Mouse (Mus musculus) E14TG2a.4 (cell line): ENCODE data around the gene Meltf.
A peak's percentile ranks its signal among the peaks of the same experiment; 100 is the strongest.

Experiments used
- H3K27me3 ChIP-seq: 2 replicates; pipeline ENCODE4 v1.6.1; 2014; ENCODE audit warnings: low read length, control low read depth; ENCODE audit not compliant: insufficient read depth
- H3K36me3 ChIP-seq: 2 replicates; pipeline ENCODE4 v1.6.1; 2014; ENCODE audit warnings: low read length, control low read depth; ENCODE audit not compliant: insufficient read depth
- H3K4me1 ChIP-seq: replicated peaks from 2 replicates; pipeline ENCODE4 v1.6.1; 2014; ENCODE audit warnings: low read depth, low read length, control low read depth
- H3K4me3 ChIP-seq: replicated peaks from 2 replicates; pipeline ENCODE4 v1.5.1; 2014; ENCODE audit warnings: mild to moderate bottlenecking, low read length
- H3K9me3 ChIP-seq: 2 replicates; pipeline ENCODE4 v1.6.1; 2014; ENCODE audit warnings: low read length, control low read depth
- CTCF ChIP-seq: conservative IDR thresholded peaks from 2 replicates; pipeline ENCODE4 v1.5.1; 2014; ENCODE audit warnings: low read length
- NANOG ChIP-seq: IDR thresholded peaks from 2 replicates; pipeline ENCODE4 v1.6.1; 2014; ENCODE audit warnings: borderline replicate concordance, low read length, mixed read lengths
- POU5F1 ChIP-seq: IDR thresholded peaks from 2 replicates; pipeline ENCODE4 v1.6.1; 2014; ENCODE audit warnings: low read length, borderline replicate concordance

Meltf gene

DNA sequence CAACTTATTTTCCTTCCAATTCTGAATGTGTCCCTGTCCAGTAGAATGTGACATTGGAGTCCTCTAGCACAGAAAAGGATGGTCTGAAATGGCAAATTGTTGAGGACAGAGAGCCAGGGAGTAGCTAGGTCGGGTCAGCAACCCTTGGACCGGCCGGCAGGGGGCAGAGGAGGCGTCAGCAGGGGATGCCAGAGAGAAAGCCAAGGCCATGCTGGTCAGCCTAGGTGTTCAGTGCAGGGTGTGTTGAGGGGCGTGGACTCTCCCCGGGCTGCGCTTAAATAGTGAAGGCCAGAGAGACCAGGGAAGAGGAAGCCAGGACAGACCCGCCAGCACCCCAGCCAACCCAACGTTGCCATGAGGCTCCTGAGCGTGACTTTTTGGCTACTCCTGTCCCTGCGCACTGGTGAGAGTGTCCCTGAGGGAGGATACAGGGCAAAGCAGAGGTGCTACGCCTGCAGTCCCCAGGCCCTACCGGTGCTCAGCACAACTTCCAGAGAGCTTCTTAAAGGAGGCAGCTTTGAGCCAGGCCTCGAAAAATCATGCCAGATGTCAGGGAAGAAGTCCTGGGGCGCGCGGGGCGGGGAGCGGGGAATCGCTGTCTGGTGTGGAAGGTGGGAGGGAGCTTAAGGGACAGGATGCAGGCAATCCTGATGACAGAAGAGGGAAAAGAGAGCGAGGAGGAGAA lies at the start of gene Meltf:
TSS of gene Meltf (plus strand) at position 238 of the 685 bp plus-strand sequence.
- no peaks in the 10 kb centered on the region for H3K9me3 ChIP-seq
- TF ChIP-seq CTCF (peak; percentile 72), POU5F1 (no peak), NANOG (no peak)
- H3K36me3 ChIP-seq: peaks cover 8% of the 10 kb centered on the region
- H3K4me3 ChIP-seq: peak within 1 kb of the TSS; percentile 61
- peaks cover 26% of the 10 kb centered on the region for H3K4me1 ChIP-seq
- H3K27me3 ChIP-seq: peaks cover 49% of the 10 kb centered on the region

- no peaks in the 10 kb centered on the region for H3K27me3 ChIP-seq
- H3K36me3 ChIP-seq: peaks cover 21% of the 10 kb centered on the region
- TF ChIP-seq POU5F1: no peak
- H3K9me3 ChIP-seq: no peaks in the 10 kb centered on the region
- H3K4me3 ChIP-seq: no peak overlapping the region
- H3K4me1 ChIP-seq: peaks cover 13% of the 10 kb centered on the region
Measured at GRCm38 (mm10) chr16:31830726-31831125, 47.9 kb upstream of the Meltf start.

DNA sequence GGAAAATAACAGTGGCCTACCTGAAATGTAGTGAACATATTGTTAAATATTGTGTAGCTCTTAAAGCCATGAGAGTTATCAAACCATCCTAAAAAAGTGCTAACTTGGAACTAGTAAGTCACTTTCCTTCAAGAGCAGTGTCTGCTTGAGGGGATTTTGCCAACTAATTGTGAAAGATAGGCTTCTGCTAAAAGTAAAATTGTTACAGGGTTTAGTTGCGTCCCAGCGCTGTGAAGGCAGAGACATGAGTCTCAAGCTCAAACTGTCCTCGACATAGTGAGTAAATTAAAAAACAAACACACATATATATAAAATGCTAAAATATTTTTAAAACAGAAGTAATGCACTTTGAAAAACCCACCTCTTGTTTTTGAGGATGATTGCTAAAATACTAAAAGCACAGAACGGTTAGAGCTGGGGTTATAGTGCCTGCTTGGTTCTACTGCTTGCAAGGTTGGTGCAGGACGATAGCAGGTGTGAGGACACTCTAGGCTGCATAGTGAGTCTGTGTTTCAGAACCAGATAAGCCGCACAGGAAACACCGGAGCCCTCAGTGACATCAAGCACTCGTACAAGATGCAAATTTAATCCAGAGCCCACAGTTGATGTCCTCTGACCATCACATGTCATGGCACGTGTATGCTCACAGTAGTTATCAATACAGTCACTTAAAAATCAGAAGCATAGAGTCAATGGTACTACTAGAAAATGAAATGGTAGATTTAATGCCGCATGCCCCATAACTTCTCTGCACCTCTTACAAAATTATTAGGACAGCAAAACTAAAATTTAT lies 45.8 kb upstream of the Meltf start:
- TF ChIP-seq POU5F1 (no peak), CTCF (no peak), NANOG (no peak)
- H3K9me3 ChIP-seq: no peaks in the 10 kb centered on the region

GRCm38 (mm10) chr16:31834011-31834584 lies 44.5 kb upstream of the Meltf start:
- peaks cover 3% of the 10 kb centered on the region; the same call in 1 of the 2 replicates for H3K4me1 ChIP-seq
- no peaks in the 10 kb centered on the region for H3K9me3 ChIP-seq
- no peak for TF ChIP-seq CTCF
- TF ChIP-seq POU5F1: no peak
- no peak for TF ChIP-seq NANOG
- peaks cover 39% of the 10 kb centered on the region for H3K36me3 ChIP-seq
- H3K27me3 ChIP-seq: no peaks in the 10 kb centered on the region
- no peak overlapping the region for H3K4me3 ChIP-seq

More for the DNA sequence above, 45.8 kb upstream of the Meltf start:
- Histone ChIP-seq H3K4me3 (no peak overlapping the region), H3K4me1 (peaks cover 3% of the 10 kb centered on the region; the same call in 1 of the 2 replicates), H3K36me3 (peaks cover 27% of the 10 kb centered on the region), H3K27me3 (no peaks in the 10 kb centered on the region)

DNA sequence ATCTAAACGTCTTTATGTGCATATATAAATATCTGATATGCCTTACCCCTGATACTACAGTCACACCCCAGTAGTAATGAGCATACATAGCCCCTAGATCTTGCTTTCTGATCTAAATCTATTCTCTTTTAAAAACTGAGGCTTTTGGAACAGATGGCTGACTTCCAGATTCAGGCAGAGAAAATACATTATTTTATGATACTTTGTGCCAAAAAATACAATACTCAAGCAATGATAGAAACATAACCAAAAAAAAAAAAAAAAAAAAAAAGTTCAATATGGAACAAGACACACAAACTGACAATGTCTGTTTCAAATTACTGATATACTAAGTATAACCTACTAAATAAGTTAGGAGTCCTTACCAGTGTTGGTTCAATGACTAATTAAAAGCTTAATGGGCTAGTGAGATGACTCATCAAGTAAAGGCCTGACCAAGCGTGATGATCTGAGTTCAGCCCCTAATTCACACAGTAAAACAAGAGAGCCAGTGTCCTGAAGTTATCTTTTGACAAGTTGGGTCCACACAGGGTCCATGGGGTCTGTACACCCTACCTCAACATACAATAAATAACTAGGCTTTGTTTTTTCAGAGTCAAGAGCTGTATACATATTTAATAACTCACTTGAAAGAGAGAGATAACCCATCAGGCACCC lies 43.8 kb upstream of the Meltf start:
- no peaks in the 10 kb centered on the region for H3K9me3 ChIP-seq
- H3K4me3 ChIP-seq: no peak overlapping the region
- no peaks in the 10 kb centered on the region for H3K4me1 ChIP-seq
- peaks cover 33% of the 10 kb centered on the region for H3K36me3 ChIP-seq
- no peak for TF ChIP-seq NANOG
- no peak for TF ChIP-seq POU5F1
- no peak for TF ChIP-seq CTCF
- no peaks in the 10 kb centered on the region for H3K27me3 ChIP-seq

- Histone ChIP-seq H3K36me3 (peaks cover 29% of the 10 kb centered on the region), H3K9me3 (no peaks in the 10 kb centered on the region), H3K4me1 (no peaks in the 10 kb centered on the region), H3K27me3 (no peaks in the 10 kb centered on the region), H3K4me3 (no peak overlapping the region)
- no peak for TF ChIP-seq POU5F1
Measured at GRCm38 (mm10) chr16:31837362-31837761, 41.2 kb upstream of the Meltf start.

- Histone ChIP-seq H3K4me1 (no peaks in the 10 kb centered on the region), H3K4me3 (no peak overlapping the region), H3K9me3 (no peaks in the 10 kb centered on the region), H3K27me3 (no peaks in the 10 kb centered on the region), H3K36me3 (peaks cover 14% of the 10 kb centered on the region)
- TF ChIP-seq CTCF: no peak
- TF ChIP-seq NANOG: no peak
- no peak for TF ChIP-seq POU5F1
Measured at GRCm38 (mm10) chr16:31844246-31844645, 34.4 kb upstream of the Meltf start.

GRCm38 (mm10) chr16:31846763-31847162 lies 31.8 kb upstream of the Meltf start:
- Histone ChIP-seq H3K4me1 (no peaks in the 10 kb centered on the region), H3K4me3 (no peak overlapping the region), H3K9me3 (no peaks in the 10 kb centered on the region), H3K27me3 (no peaks in the 10 kb centered on the region), H3K36me3 (peaks cover 15% of the 10 kb centered on the region)
- TF ChIP-seq NANOG (no peak), CTCF (no peak), POU5F1 (no peak)
